Mouse (Mus musculus) G1E (cell line): ENCODE measurements at regions not wholly inside any gene's neighbourhood (a gene's known extent, or its start where the extent isn't known, plus 50 kb on each side); places are given as distances from the start of the nearest gene placed in this dataset.

Source experiments
- CTCF ChIP-seq: IDR thresholded peaks from 2 replicates; pipeline ENCODE4 v1.5.1; 2012; ENCODE audit warnings: low read depth, low read length, inconsistent platforms, mixed read lengths
- GATA1 ChIP-seq: IDR thresholded peaks from 2 replicates; pipeline ENCODE4 v1.6.1; 2012; ENCODE audit warnings: borderline replicate concordance, low read length, inconsistent platforms, mixed read lengths
- TAL1 ChIP-seq: conservative IDR thresholded peaks from 2 replicates; pipeline ENCODE4 v1.6.1; 2012; ENCODE audit warnings: low read depth, low read length, inconsistent platforms, mixed read lengths

- TF ChIP-seq CTCF (no peak), GATA1 (no peak), TAL1 (no peak)
These were observed 183.6 kb upstream of the Mki67 start for GRCm38 (mm10) chr7:135899765-135900164.
